ENCODE assay signal across 12 mouse cellular contexts in the genomic region with DNA sequence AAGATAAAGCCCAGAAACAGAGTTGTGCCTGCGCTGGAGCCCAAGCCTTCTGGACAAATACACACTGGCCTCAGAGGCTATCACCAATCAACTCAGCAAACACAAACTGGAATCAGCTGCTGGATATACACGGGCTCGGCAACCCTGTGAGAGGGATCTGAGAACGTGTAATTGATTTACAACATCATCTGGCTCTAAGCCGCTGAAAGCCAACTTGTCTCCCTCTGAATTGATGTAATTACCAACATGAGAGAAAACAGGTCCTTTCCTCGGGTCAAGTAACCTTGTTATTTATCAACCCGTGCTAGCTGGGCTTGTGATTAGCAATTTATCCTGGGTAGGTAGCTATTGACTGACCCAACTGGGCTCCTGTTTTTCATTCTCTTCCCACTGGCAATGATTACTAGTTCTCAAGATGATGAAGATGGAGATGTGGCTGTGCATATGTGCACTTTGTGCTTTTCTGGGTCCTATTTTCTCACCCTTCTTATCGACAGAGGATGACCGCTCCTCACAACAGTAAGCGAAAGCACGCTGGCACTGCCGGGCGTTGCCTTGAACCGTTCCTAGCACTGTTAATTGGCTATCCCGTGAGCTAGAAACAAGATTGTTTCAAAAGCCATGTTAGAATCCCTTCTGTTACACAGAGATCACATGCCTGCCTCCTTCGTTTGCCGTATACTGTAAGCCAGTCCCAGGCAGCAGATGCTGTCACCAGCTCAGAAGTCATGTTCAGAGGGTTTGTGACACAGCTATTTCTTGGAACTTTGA.
DNase-seq lines count a peak whose midpoint lies in the region; ATAC-seq lines count a peak whose summit lies in the region.
"Had no signal": no experiment of that assay in that cellular context is flagged by ENCODE, and none has a peak within 500 bp of the region (broad histone marks: within the 10 kb centered on the region; RNA-seq: fewer than 3 reads in every experiment).

No protein-coding gene starts in this region.

- H3K9me3 ChIP-seq in forebrain, embryonic 12.5 days, result no peaks in the 10 kb centered on the region
- no peaks in the 10 kb centered on the region for H3K9me3 ChIP-seq in forebrain, embryonic 16.5 days (ENCODE audit: control insufficient read depth, low read length)
- H3K9me3 ChIP-seq in midbrain, embryonic 14.5 days (ENCODE audit: control insufficient read depth, low read length), result no peaks in the 10 kb centered on the region

- H3K9ac ChIP-seq in forebrain, embryonic 12.5 days, result no peak overlapping the region
- no peak overlapping the region for H3K9ac ChIP-seq in forebrain, embryonic 16.5 days (replicated peaks; ENCODE audit: low read depth, low read length)
- H3K9ac ChIP-seq in midbrain, embryonic 14.5 days (replicated peaks; ENCODE audit: low read length), result no peak overlapping the region
- H3K9ac ChIP-seq: liver, embryonic 14.5 days had no signal

- DNase-seq in embryo, embryonic 10.5 days (ENCODE audit: low spot score), result peak; percentile 73
- DNase-seq in kidney, adult 8-10 months, result peak; percentile 31 to 38
- peak; percentile 47 for DNase-seq in midbrain, embryonic 14.5 days
- DNase-seq in thymus, postnatal 4 days, result no peak
- DNase-seq in lung, postnatal 36 days, result no peak
- DNase-seq in heart, postnatal 36 days, result no peak
- DNase-seq: B cell, adult 2 months; cerebellum, adult 11-12 months had no signal

- WGBS in forebrain, embryonic 12.5 days, result 69% methylated on average over 17 of the region's 17 CpGs
- WGBS in forebrain, embryonic 16.5 days, result 50% methylated on average over 17 of the region's 17 CpGs
- 71% methylated on average over 17 of the region's 17 CpGs for WGBS in midbrain, embryonic 14.5 days

- no peak overlapping the region for H3K4me3 ChIP-seq in forebrain, embryonic 12.5 days (replicated peaks)
- no peak overlapping the region for H3K4me3 ChIP-seq in forebrain, embryonic 16.5 days (replicated peaks; ENCODE audit: low read length)
- H3K4me3 ChIP-seq in midbrain, embryonic 14.5 days (replicated peaks; ENCODE audit: low read depth, low read length), result no peak overlapping the region
- H3K4me3 ChIP-seq: myocyte had no signal

- peak; percentile 72 for ATAC-seq in forebrain, embryonic 12.5 days (ENCODE audit: low FRiP score)
- no peak for ATAC-seq in forebrain, embryonic 16.5 days
- no peak for ATAC-seq in midbrain, embryonic 14.5 days (ENCODE audit: low FRiP score, low TSS enrichment)

- intact Hi-C loops in heart, postnatal 36 days (cut with DNase I), result no loop called here

- no peak overlapping the region for H3K4me2 ChIP-seq in forebrain, embryonic 12.5 days
- H3K4me2 ChIP-seq in forebrain, embryonic 16.5 days (ENCODE audit: low read length), result no peak overlapping the region
- H3K4me2 ChIP-seq in midbrain, embryonic 14.5 days (ENCODE audit: low read length), result no peak overlapping the region

- H3K36me3 ChIP-seq in forebrain, embryonic 12.5 days (replicated peaks), result no peaks in the 10 kb centered on the region
- no peaks in the 10 kb centered on the region for H3K36me3 ChIP-seq in forebrain, embryonic 16.5 days (ENCODE audit: control insufficient read depth, insufficient read depth)
- H3K36me3 ChIP-seq in midbrain, embryonic 14.5 days (ENCODE audit: control insufficient read depth, insufficient read depth, low read length), result no peaks in the 10 kb centered on the region

- no peaks in the 10 kb centered on the region for H3K27me3 ChIP-seq in forebrain, embryonic 12.5 days
- no peaks in the 10 kb centered on the region for H3K27me3 ChIP-seq in forebrain, embryonic 16.5 days (replicated peaks; ENCODE audit: control insufficient read depth, insufficient read depth, low read length)
- H3K27me3 ChIP-seq in midbrain, embryonic 14.5 days (ENCODE audit: control insufficient read depth, insufficient read depth, low read length), result no peaks in the 10 kb centered on the region

- H3K27ac ChIP-seq in forebrain, embryonic 12.5 days, result no peak overlapping the region
- no peak overlapping the region for H3K27ac ChIP-seq in forebrain, embryonic 16.5 days (ENCODE audit: low read length)
- H3K27ac ChIP-seq in midbrain, embryonic 14.5 days (replicated peaks; ENCODE audit: low read depth, low read length), result no peak overlapping the region
- H3K27ac ChIP-seq: liver, embryonic 14.5 days had no signal

- H3K4me1 ChIP-seq in forebrain, embryonic 12.5 days, result peaks cover 17% of the 10 kb centered on the region
- no peaks in the 10 kb centered on the region; the same call in 1 of the 2 replicates for H3K4me1 ChIP-seq in forebrain, embryonic 16.5 days (replicated peaks; ENCODE audit: control insufficient read depth, insufficient read depth, low read length)
- H3K4me1 ChIP-seq in midbrain, embryonic 14.5 days (ENCODE audit: control insufficient read depth, insufficient read depth, low read length), result peaks cover 13% of the 10 kb centered on the region

Comparison
In these comparisons a context has a peak if more than half of its experiments do, and no peak if none do; other contexts are left out.
1. DNase-seq: peak in embryo, embryonic 10.5 days (single experiment), kidney, adult 8-10 months (2 of 2) and midbrain, embryonic 14.5 days (single experiment); none in thymus, postnatal 4 days (single experiment), lung, postnatal 36 days (single experiment) and heart, postnatal 36 days (0 of 2).